Mouse (Mus musculus): ENCODE data around the gene Cd300lb.

Gene Cd300lb

GRCm38 (mm10) chr11:114884380-114885100 is 49.6 kb downstream of the Cd300lb start:
- DNase-seq (ENCODE audit: extremely low spot score, low read depth, low spot score) = no peak

DNA sequence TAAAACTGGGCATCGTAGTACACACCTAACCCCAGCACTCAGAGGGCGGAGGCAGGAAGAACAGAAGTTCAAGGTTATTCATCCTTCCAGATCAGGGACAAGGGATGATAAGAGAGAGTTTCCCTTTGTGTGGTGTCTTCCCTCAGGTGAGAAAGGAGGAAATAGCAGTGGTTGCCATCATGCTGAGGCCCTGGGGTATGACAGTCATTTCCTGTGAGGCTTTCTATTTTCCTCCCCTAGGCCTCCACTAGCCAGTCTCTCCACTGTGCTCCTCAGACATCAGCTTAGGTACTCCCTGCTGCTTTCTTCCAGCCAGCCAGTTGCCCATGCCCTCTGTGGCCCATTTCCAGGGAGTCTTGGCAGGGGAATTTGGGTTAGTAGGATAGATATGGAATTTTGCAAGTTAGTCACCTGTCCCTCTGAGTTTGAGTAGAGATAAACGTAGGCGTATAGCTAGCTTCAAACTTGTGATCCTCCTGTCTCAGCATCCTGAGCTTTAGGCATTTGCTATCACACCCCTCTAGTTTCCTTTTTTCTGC is 50.9 kb downstream of the Cd300lb start:
- DNase-seq (ENCODE audit: extremely low spot score, low read depth, low spot score) = no peak

GRCm38 (mm10) chr11:114880589-114880988 is 53.6 kb downstream of the Cd300lb start:
- no peak for DNase-seq (ENCODE audit: extremely low spot score, low read depth, low spot score)

DNA sequence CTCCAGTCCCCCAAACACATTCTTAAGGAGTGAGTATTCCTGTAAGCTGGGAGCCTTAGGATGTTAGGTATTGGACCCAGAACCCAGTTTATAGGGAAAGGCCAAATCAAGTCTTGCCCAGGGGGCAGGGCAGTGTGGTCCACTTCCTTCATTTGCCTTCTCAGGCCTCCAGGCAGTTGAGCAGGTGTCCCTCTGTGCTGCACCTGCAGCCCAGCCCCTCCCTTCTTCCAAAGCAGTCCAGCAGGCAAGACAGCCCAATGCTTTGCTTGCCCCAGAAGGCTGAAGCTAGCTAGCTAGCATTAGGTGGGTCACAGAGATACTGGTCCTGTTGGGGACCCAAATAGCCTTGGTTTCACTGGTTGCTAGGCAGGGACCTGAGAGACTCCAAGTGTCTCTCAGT is 54.0 kb downstream of the Cd300lb start:
- no peak for DNase-seq (ENCODE audit: extremely low spot score, low read depth, low spot score)

GRCm38 (mm10) chr11:114879666-114880065 is 54.5 kb downstream of the Cd300lb start:
- no peak for DNase-seq (ENCODE audit: extremely low spot score, low read depth, low spot score)

- no peak for DNase-seq (ENCODE audit: extremely low spot score, low read depth, low spot score)
Measured at GRCm38 (mm10) chr11:114877145-114877544, 57.0 kb downstream of the Cd300lb start.

DNA sequence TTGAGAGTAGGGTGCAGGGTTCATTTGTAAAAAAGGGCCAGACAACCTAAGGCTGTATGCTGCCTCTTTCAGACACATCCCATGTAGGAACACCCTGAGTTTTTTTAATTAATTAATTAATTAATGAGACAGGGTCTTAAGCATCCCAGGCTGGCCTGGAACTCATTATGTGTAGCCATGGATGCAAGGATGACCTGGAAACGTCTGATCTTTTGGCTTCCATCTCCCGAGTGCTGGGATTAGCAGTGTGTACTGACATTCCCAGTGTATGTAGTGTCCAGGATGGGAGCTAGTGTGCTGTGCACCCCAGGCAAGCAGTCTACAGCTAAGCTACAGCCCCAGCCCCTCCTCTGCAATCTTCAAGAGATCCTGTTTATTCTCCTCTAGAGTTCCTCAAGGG is 57.6 kb downstream of the Cd300lb start:
- DNase-seq (ENCODE audit: extremely low spot score, low read depth, low spot score) = no peak

GRCm38 (mm10) chr11:114876176-114876575 is 58.0 kb downstream of the Cd300lb start:
- no peak for DNase-seq (ENCODE audit: extremely low spot score, low read depth, low spot score)

GRCm38 (mm10) chr11:114875301-114875801 is 58.8 kb downstream of the Cd300lb start:
- DNase-seq (ENCODE audit: extremely low spot score, low read depth, low spot score) = no peak

DNA sequence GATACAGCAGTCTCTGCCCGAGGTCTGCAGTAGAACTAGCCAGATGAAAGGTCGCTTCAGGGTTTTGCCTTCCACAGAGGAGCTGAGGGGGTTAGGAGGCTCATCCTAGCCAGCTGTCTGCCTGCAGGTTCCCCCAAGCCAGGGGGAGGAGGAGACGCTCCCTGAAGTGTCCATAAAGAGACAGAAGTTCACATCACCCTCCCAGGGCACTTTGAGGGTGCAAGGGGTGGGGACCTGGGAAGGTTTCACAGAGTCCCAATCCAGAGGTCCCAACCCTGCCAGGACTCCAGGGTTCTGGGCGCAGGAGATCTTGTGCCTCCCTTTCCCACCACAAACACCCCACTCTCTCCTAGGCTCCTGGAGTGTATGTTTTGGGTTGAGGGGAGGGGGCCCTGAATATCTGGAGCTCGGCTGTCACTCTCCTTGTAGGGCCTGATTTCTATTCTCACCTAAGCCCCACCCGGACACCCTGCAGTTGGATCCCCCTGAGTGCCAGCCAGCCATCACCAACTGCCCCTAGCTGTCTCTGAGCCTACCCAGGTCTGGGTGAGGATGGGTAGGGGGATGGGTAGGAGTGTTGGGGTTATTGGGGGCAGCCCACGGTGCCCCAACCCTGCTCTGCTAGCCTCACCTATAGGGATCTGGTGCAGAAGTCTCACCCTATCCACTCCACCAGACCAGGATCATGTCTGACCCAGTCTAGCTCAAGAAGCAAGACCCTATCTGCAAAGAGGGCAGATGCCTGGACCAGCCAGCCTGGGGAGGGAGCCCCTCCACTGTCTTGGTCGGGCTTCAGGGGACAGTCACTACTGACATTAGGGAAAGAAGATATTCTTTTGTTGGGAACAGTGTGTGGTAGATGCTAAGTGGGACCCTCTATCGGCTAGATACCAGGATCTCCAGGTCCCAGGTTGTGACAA is 59.7 kb downstream of the Cd300lb start:
- no peak for DNase-seq (ENCODE audit: extremely low spot score, low read depth, low spot score)

GRCm38 (mm10) chr11:114873022-114873817 is 61.0 kb downstream of the Cd300lb start:
- DNase-seq (ENCODE audit: extremely low spot score, low read depth, low spot score) = no peak

Data from hindlimb bud, embryonic 11.5 days (tissue).